Mouse (Mus musculus) fat pad, adult 2 months (tissue): Measurements from ENCODE around the gene Phkb.
A peak's percentile ranks its signal among the peaks of the same experiment; 100 is the strongest.

Source experiments
- DNase-seq: peaks from one replicate; pipeline ENCODE4 v3.0.0-alpha.2; 2011; ENCODE audit warnings: low read depth, low spot score; ENCODE audit errors: extremely low read depth

Phkb gene

GRCm38 (mm10) chr8:85937343-85937742 is 96.6 kb downstream of the Phkb start:
- DNase-seq, result no peak

DNA sequence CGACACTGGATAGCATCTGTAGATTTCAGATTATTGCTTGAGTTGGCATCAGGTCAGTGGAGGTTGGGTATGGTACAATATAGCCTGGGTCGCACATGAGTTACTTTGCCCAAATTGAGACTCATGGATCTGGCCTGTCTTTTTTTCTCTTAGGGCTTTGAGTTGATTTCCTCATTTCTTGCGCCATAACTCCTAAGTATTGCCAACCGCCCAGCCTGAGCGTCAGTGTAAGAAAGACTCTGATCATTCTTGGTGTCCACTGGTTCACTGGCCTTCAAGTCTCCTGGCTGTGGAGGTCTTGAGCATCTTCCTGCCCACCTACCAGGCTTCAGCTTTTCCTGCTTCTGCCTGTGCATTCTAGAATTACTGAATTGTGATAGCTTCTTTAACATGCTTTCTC is 104.1 kb downstream of the Phkb start:
- DNase-seq, result peak; percentile 47

DNA sequence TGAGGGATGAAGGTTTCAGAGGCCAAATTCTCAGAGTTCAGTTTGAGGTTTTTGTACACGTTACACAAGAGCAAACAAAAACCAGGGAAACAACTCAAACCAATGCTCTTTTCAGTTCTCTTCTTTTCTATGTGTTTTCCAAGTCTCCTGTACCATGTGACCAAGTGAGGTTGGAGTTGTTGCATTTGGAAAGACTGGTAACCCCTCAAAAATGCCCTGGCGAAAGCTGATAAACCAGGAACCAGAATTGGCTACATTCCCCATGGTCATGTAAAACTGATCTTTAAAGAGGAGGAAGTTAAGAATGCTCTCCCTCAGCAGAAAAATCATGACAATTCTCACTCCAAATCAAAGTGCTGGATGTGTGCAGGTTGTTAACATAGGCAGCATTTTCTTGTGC is 117.6 kb downstream of the Phkb start:
- no peak for DNase-seq

- DNase-seq, result no peak
Measured at GRCm38 (mm10) chr8:85959880-85960279, 119.1 kb downstream of the Phkb start.

GRCm38 (mm10) chr8:85977588-85978077 is 136.9 kb downstream of the Phkb start:
- DNase-seq, result no peak

GRCm38 (mm10) chr8:85992911-85993310 is 152.2 kb downstream of the Phkb start:
- DNase-seq, result no peak

GRCm38 (mm10) chr8:85993661-85994060 is 152.9 kb downstream of the Phkb start:
- no peak for DNase-seq

DNA sequence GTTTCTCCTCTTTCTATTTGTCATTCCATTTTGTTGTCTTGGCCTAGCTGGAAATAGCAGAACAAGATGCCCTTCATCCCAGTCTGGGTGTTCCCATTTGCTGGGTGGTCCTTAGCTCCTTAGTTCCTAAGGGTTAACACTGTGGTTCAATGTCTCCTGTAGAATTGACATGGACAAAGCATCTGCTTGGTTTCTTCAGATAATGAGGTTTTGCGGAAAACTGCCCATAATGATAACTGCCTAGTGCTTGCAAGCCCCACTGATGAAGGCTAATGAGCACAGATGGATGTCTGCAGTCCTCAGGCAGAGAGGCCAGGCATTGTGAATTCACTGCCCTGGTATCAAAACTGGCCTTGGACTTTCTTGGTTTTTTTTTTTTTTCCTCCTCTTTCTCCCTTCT is 155.2 kb downstream of the Phkb start:
- DNase-seq, result no peak

- no peak for DNase-seq
Measured at GRCm38 (mm10) chr8:86006485-86006884, 165.7 kb downstream of the Phkb start.

GRCm38 (mm10) chr8:86016806-86017205 is 176.0 kb downstream of the Phkb start:
- DNase-seq, result no peak

- no peak for DNase-seq
Measured at GRCm38 (mm10) chr8:86028646-86029312, 188.0 kb downstream of the Phkb start.

GRCm38 (mm10) chr8:86029451-86029850 is 188.7 kb downstream of the Phkb start:
- DNase-seq, result no peak

- no peak for DNase-seq
Measured at GRCm38 (mm10) chr8:86034662-86035365, 194.1 kb downstream of the Phkb start.

GRCm38 (mm10) chr8:86035371-86035770 is 194.6 kb downstream of the Phkb start:
- DNase-seq, result no peak

DNA sequence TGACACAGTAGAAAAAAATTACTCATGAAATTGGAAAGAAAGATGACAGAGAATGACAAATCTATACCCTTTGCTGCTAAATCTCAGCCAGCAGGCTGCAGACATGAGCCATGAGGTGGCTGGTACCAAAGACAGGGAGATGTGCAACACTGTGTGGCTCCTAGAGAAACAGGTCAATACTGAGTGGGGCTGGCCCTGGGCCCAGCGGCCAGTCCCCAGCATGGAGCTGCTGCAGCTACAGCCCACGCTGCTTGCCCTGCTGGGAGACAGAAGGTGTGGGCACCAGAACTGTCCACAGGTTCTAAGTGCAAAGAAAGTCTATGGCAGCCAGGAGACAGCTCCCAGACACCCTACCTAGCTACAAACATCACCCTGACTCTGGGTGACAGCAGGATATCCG is 197.7 kb downstream of the Phkb start:
- no peak for DNase-seq

- no peak for DNase-seq
Measured at GRCm38 (mm10) chr8:86042049-86042448, 201.3 kb downstream of the Phkb start.

DNA sequence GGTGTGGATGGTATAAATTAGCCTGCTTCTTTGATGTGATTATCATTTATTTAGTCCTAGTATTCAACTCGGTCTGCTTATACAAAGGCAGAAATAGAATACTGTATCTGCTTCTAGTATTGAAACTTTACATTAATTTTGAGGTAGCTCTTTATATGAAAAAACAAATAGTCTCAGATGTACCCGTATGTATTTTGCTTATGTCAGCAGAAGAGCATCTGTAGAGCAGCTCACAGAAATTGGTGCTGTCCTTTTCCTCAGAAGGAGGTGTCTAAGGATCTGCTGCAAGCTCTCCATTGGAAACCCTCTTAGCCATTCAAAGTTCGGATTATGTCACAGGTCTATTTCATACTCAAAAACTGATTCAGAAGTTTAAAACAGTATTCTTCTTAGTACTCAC is 210.1 kb downstream of the Phkb start:
- no peak for DNase-seq

DNA sequence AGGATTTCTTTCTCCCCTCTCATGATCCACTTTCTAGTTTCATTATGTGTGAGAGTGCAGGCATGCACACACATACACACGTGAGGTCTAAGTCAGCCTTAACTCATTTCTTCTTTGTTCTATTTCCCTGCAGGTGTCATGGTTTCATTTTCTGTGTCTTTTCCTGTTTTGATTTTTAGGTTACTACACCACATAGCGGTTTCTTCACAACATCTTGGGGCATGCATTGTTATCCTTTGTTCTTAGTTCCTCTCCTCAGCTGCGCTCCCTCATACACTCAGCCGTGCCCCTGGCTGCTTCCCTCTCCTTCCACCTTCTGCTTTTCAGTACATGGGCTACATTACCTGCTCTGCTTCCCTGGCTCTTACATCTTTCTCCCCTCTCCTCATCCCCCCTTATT is 211.2 kb downstream of the Phkb start:
- no peak for DNase-seq

DNA sequence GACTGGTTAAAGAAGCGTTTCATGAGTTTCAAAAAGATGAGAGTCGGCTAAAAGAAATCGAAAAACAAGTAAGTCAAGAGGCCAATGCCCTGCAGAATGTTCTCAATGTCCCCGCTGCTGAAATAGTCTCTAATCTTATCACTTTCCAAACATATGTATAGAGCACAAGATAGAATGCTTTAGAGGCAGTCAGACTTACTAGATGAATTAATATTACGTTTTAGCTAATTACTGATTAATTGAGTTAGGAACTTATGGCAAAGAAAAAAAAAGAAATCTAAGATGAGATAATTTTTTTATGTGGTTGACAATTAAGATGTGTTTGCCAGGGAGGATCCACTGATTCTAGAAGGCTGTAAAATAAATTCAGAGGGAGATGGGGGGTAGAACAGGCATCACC is 217.9 kb downstream of the Phkb start:
- no peak for DNase-seq

DNA sequence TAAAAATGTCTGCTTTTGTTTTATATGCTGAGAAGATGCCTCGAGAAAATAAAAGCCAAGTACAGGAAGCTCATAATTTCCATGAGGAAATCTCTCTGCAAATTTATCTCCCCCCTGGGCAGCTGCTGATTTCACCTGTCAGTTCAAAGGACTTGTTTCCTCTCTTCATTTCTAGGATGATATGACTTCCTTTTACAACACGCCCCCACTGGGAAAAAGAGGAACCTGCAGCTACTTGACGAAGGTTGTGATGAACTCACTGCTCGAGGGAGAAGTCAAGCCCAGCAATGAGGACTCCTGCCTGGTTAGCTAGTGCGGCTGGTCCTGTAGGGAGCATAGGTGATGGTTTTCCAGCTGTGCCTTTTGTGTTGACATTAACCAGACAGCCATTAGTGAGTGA is 218.4 kb downstream of the Phkb start:
- DNase-seq, result no peak

DNA sequence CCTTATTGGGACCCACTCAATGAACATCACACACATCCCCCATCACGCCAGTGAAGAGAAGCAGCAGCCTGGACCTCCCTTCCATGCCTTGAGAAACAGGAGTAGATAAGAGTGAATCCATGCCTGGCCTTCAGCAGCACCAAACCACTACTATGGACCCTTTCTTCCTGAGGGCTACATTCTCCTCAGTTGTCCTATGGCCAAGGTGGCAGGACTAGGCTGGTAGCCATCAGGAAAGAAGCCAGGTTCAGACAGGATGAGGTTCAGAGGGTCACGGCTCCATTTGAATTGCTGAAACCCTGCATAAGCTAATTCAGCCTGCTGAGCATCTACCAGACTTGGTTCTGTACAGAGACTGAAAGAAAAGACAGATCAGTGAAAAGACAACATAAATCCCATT is 222.7 kb downstream of the Phkb start:
- DNase-seq, result no peak

GRCm38 (mm10) chr8:86079433-86079832 is 238.7 kb downstream of the Phkb start:
- DNase-seq, result no peak

- DNase-seq, result no peak
Measured at GRCm38 (mm10) chr8:86083346-86083745, 242.6 kb downstream of the Phkb start.
